Comparison of ENCODE assay signal across 11 mouse cellular contexts in the genomic region with DNA sequence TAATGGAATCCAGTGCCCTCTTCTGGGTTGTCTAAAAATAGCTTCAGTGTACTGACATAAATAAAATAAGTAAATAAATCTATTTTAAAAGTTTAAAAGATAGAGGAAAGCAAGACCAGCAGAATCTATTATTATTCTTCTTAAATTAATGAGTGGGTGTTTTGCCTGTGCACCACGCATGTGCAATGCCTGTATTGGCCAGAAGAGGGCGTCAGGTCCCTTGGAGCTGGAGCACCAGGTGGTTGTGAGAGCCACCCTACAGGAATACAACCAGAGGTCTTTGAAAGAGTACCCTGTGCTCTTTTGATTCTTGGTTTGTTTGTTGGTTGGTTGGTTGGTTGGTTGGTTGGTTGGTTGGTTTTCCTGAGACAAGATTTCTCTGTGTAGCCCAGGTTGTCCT. TPM values are rescaled to one million over a fixed set of nuclear protein-coding genes. Genes with fewer than 3 reads are reported as not detected.
DNase-seq lines count a peak whose midpoint lies in the region; ATAC-seq and TF ChIP-seq lines count a peak whose summit lies in the region.
"Had no signal": no experiment of that assay in that cellular context is flagged by ENCODE, and none has a peak within 500 bp of the region (broad histone marks: within the 10 kb centered on the region; RNA-seq: fewer than 3 reads in every experiment).

No protein-coding gene starts in this region.

- H3K4me1 ChIP-seq in kidney, embryonic 16.5 days (ENCODE audit: insufficient read depth, low read length): no peaks in the 10 kb centered on the region
- peaks cover 6% of the 10 kb centered on the region for H3K4me1 ChIP-seq in bone marrow macrophage, adult 2 months (ENCODE audit: control insufficient read depth, insufficient read depth, low read length)
- no peaks in the 10 kb centered on the region for H3K4me1 ChIP-seq in forebrain, embryonic 13.5 days
- H3K4me1 ChIP-seq: heart, embryonic 12.5 days; limb, embryonic 12.5 days had no signal

- no peak for ATAC-seq in kidney, embryonic 16.5 days (ENCODE audit: low FRiP score, low TSS enrichment)
- ATAC-seq in forebrain, embryonic 13.5 days: no peak

- intact Hi-C loops in gastrocnemius, postnatal 14 days (cut with DNase I; ENCODE audit: low total_unique reads): no loop called here

- H3K9ac ChIP-seq in kidney, embryonic 16.5 days (replicated peaks; ENCODE audit: low read length): no peak overlapping the region
- H3K9ac ChIP-seq in forebrain, embryonic 13.5 days: no peak overlapping the region
- H3K9ac ChIP-seq: heart, embryonic 12.5 days; limb, embryonic 12.5 days had no signal

- peak; percentile 65 for TF ChIP-seq CTCF in bone marrow macrophage, adult 2 months (IDR thresholded peaks at IDR 0.05; ENCODE audit: low read depth, low read length)

- peaks cover 46% of the 10 kb centered on the region for H3K36me3 ChIP-seq in kidney, embryonic 16.5 days (ENCODE audit: insufficient read depth, low read length)
- H3K36me3 ChIP-seq in forebrain, embryonic 13.5 days (ENCODE audit: poor library complexity, severe bottlenecking): peaks cover 77% of the 10 kb centered on the region

- DNase-seq in kidney, postnatal 10 days: peak; percentile 59
- DNase-seq in ES-CJ7 (ENCODE audit: low read depth, low spot score): peak; percentile 75
- peak; percentile 41 for DNase-seq in retina, embryonic 14.5 days (ENCODE audit: low spot score)
- DNase-seq in cerebellum, postnatal 4 days (ENCODE audit: low spot score in 2 of 2): no peak
- DNase-seq in gastrocnemius, postnatal 14 days: no peak

- H3K4me2 ChIP-seq in kidney, embryonic 16.5 days (replicated peaks; ENCODE audit: low read depth, low read length): no peak overlapping the region
- H3K4me2 ChIP-seq in forebrain, embryonic 13.5 days: no peak overlapping the region
- H3K4me2 ChIP-seq: heart, embryonic 12.5 days; limb, embryonic 12.5 days had no signal

- no peak overlapping the region for H3K4me3 ChIP-seq in kidney, embryonic 16.5 days (ENCODE audit: low read length)
- H3K4me3 ChIP-seq in bone marrow macrophage, adult 2 months (ENCODE audit: insufficient read depth, low read length): no peak overlapping the region
- no peak overlapping the region for H3K4me3 ChIP-seq in forebrain, embryonic 13.5 days
- H3K4me3 ChIP-seq: heart, embryonic 12.5 days; limb, embryonic 12.5 days had no signal

- no peaks in the 10 kb centered on the region for H3K27me3 ChIP-seq in kidney, embryonic 16.5 days (ENCODE audit: insufficient read depth, low read length)
- no peaks in the 10 kb centered on the region for H3K27me3 ChIP-seq in forebrain, embryonic 13.5 days
- H3K27me3 ChIP-seq: heart, embryonic 12.5 days; limb, embryonic 12.5 days had no signal

- no peak overlapping the region for H3K27ac ChIP-seq in kidney, embryonic 16.5 days (ENCODE audit: low read length)
- H3K27ac ChIP-seq in bone marrow macrophage, adult 2 months (ENCODE audit: insufficient read depth, low read depth, low read length): no peak overlapping the region
- H3K27ac ChIP-seq in forebrain, embryonic 13.5 days: no peak overlapping the region
- H3K27ac ChIP-seq: limb, embryonic 12.5 days had no signal

- WGBS in kidney, embryonic 16.5 days: 35% methylated on average over 2 of the region's 2 CpGs
- 33% methylated on average over 2 of the region's 2 CpGs for WGBS in forebrain, embryonic 13.5 days

- H3K9me3 ChIP-seq in kidney, embryonic 16.5 days (ENCODE audit: low read length): 0 out of 2 replicates have a peak, but pooled peaks cover 4% of the 10 kb centered on the region
- 0 out of 2 replicates have a peak, but pooled peaks cover 7% of the 10 kb centered on the region for H3K9me3 ChIP-seq in forebrain, embryonic 13.5 days (replicated peaks)

- no peak for TF ChIP-seq POLR2A in bone marrow macrophage, adult 2 months (IDR thresholded peaks at IDR 0.05; ENCODE audit: borderline replicate concordance, low read depth, low read length)

RNA-seq across cellular contexts. Expression of a gene that starts 14.4 kb away (rescaled TPM):
- 4.0 and 4.3 TPM in 2 replicates for polyA plus RNA-seq in kidney, embryonic 16.5 days (2015; fragmentation: Nextera tagmentation; extraction: Ambion mirVana)
- not detected in 2 replicates for polyA plus RNA-seq in bone marrow macrophage, adult 2 months (2012; ENCODE audit: insufficient read depth, insufficient read length, missing spikeins)
- polyA plus RNA-seq in forebrain, embryonic 13.5 days (2015; fragmentation: Nextera tagmentation; extraction: Ambion mirVana): 1.2 and 1.3 TPM in 2 replicates
- 1 to 10 TPM; 2.9 to 4.3 TPM for total RNA-seq in gastrocnemius, postnatal 14 days (2021)
- total RNA-seq: neutrophil, adult 5-6 weeks had no signal

RNA-seq across cellular contexts. Expression of a gene that starts 21.8 kb away (rescaled TPM):
- 12.0 and 14.5 TPM in 2 replicates for polyA plus RNA-seq in kidney, embryonic 16.5 days (2015; fragmentation: Nextera tagmentation; extraction: Ambion mirVana)
- polyA plus RNA-seq in bone marrow macrophage, adult 2 months (2012; ENCODE audit: insufficient read depth, insufficient read length, missing spikeins): 12.2 and 17.8 TPM in 2 replicates
- polyA plus RNA-seq in forebrain, embryonic 13.5 days (2015; fragmentation: Nextera tagmentation; extraction: Ambion mirVana): 6.4 and 7.0 TPM in 2 replicates
- total RNA-seq in gastrocnemius, postnatal 14 days (2021): 10 to 100 TPM; 12.1 to 14.2 TPM

RNA-seq across cellular contexts. Expression of a gene that starts 30.1 kb away (rescaled TPM):
- 42.9 and 44.6 TPM in 2 replicates for polyA plus RNA-seq in kidney, embryonic 16.5 days (2015; fragmentation: Nextera tagmentation; extraction: Ambion mirVana)
- 20.0 and 22.0 TPM in 2 replicates for polyA plus RNA-seq in bone marrow macrophage, adult 2 months (2012; ENCODE audit: insufficient read depth, insufficient read length, missing spikeins)
- polyA plus RNA-seq in forebrain, embryonic 13.5 days (2015; fragmentation: Nextera tagmentation; extraction: Ambion mirVana): 42.1 and 47.5 TPM in 2 replicates
- total RNA-seq in gastrocnemius, postnatal 14 days (2021): 10 to 100 TPM; 35.1 to 43.0 TPM

RNA-seq across cellular contexts. Expression of a gene that starts 32.1 kb away (rescaled TPM):
- 0.37 and 0.60 TPM in 2 replicates for polyA plus RNA-seq in kidney, embryonic 16.5 days (2015; fragmentation: Nextera tagmentation; extraction: Ambion mirVana)
- polyA plus RNA-seq in bone marrow macrophage, adult 2 months (2012; ENCODE audit: insufficient read depth, insufficient read length, missing spikeins): not detected in 2 replicates
- polyA plus RNA-seq in forebrain, embryonic 13.5 days (2015; fragmentation: Nextera tagmentation; extraction: Ambion mirVana): 5.2 and 6.6 TPM in 2 replicates
- total RNA-seq in gastrocnemius, postnatal 14 days (2021): under 1 TPM in 1 of 2 experiments, not detected in 1; 0.09 TPM
- total RNA-seq: neutrophil, adult 5-6 weeks had no signal

RNA-seq across cellular contexts. Expression of a gene that starts 48.5 kb away (rescaled TPM):
- polyA plus RNA-seq in kidney, embryonic 16.5 days (2015; fragmentation: Nextera tagmentation; extraction: Ambion mirVana): 137 and 141 TPM in 2 replicates
- 26.4 and 27.9 TPM in 2 replicates for polyA plus RNA-seq in bone marrow macrophage, adult 2 months (2012; ENCODE audit: insufficient read depth, insufficient read length, missing spikeins)
- polyA plus RNA-seq in forebrain, embryonic 13.5 days (2015; fragmentation: Nextera tagmentation; extraction: Ambion mirVana): 159 and 164 TPM in 2 replicates
- total RNA-seq in gastrocnemius, postnatal 14 days (2021): 10 to 100 TPM; 62.3 to 66.5 TPM

Comparison
In these comparisons a context has a peak if more than half of its experiments do, and no peak if none do; other contexts are left out.
1. DNase-seq: peak in kidney, postnatal 10 days (single experiment), ES-CJ7 (single experiment) and retina, embryonic 14.5 days (single experiment); none in cerebellum, postnatal 4 days (0 of 2) and gastrocnemius, postnatal 14 days (single experiment).